Mouse (Mus musculus) ES-E14 (cell line): Measurements from ENCODE around the gene Grid2.

Experiments used
- CHD2 ChIP-seq: IDR thresholded peaks from 2 replicates; pipeline ENCODE4 v1.6.1; 2014; ENCODE audit warnings: mild to moderate bottlenecking, low read depth, low read length, inconsistent platforms
- HCFC1 ChIP-seq: IDR thresholded peaks from 2 replicates; pipeline ENCODE4 v1.6.1; 2012; ENCODE audit warnings: low read length, inconsistent platforms, borderline replicate concordance; ENCODE audit not compliant: insufficient read depth
- MAFK ChIP-seq: IDR thresholded peaks from 2 replicates; pipeline ENCODE4 v1.6.1; 2014; ENCODE audit warnings: mild to moderate bottlenecking, low read depth, low read length, inconsistent platforms; ENCODE audit not compliant: insufficient read depth
- ZC3H11A ChIP-seq: IDR thresholded peaks from 2 replicates; pipeline ENCODE4 v1.6.1; 2012; ENCODE audit warnings: low read depth, mild to moderate bottlenecking, inconsistent platforms, low read length, borderline replicate concordance
- ZNF384 ChIP-seq: IDR thresholded peaks from 2 replicates; pipeline ENCODE4 v1.6.1; 2012; ENCODE audit warnings: low read depth, low read length, inconsistent platforms

- TF ChIP-seq CHD2 (no peak), HCFC1 (no peak), ZC3H11A (no peak), ZNF384 (no peak), MAFK (no peak)
Observed at GRCm38 (mm10) chr6:63515957-63516356, 260.3 kb downstream of the Grid2 start.
